Mouse (Mus musculus): ENCODE measurements around the gene Ackr3. TPM values are rescaled to one million over a fixed set of nuclear protein-coding genes. Genes with fewer than 3 reads are reported as not detected.

Gene Ackr3
- polyA plus RNA-seq, 1 experiment from 2014 or later: 14.6 TPM

DNA sequence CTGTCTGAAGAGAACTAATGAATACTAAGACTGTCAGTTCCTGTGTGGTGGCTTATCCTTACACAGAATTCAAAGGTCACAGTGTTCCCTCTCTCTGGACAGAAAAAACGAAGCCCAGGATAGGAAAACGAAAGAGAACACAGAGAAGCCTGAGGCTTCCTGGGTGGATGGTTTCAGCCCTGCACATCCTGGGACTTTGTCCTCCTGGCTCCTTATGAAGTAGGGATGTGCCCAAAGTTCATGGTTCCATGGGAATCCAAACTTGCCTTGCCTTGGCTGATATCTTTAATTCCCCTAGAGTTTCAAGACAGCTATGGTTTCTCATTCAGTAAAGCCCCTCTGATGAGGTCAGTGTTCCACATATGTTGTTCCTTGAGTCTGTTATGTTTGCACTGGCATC lies 19.2 kb downstream of the Ackr3 start:
- Histone ChIP-seq H3K9ac (ENCODE audit: low read length) (no peak overlapping the region), H3K4me3 (ENCODE audit: low read depth, low read length) (no peak overlapping the region), H3K9me3 (ENCODE audit: control insufficient read depth, low read length) (no peaks in the 10 kb centered on the region), H3K4me2 (replicated peaks; ENCODE audit: low read depth) (no peak overlapping the region), H3K27me3 (ENCODE audit: control insufficient read depth, insufficient read depth, low read length) (no peaks in the 10 kb centered on the region), H3K4me1 (replicated peaks; ENCODE audit: control insufficient read depth, insufficient read depth) (0 out of 2 replicates have a peak, but pooled peaks cover 3% of the 10 kb centered on the region), H3K36me3 (ENCODE audit: control insufficient read depth, insufficient read depth, low read length) (no peaks in the 10 kb centered on the region), H3K27ac (replicated peaks) (no peak overlapping the region)
- ATAC-seq (ENCODE audit: low FRiP score, low TSS enrichment): no peak
- TF ChIP-seq EP300 (optimal IDR thresholded peaks at IDR 0.05) (no peak), CTCF (IDR thresholded peaks at IDR 0.05; ENCODE audit: low read depth) (no peak)
- DNase-seq (ENCODE audit: low spot score): no peak
- WGBS: 78% methylated on average over 2 of the region's 2 CpGs

DNA sequence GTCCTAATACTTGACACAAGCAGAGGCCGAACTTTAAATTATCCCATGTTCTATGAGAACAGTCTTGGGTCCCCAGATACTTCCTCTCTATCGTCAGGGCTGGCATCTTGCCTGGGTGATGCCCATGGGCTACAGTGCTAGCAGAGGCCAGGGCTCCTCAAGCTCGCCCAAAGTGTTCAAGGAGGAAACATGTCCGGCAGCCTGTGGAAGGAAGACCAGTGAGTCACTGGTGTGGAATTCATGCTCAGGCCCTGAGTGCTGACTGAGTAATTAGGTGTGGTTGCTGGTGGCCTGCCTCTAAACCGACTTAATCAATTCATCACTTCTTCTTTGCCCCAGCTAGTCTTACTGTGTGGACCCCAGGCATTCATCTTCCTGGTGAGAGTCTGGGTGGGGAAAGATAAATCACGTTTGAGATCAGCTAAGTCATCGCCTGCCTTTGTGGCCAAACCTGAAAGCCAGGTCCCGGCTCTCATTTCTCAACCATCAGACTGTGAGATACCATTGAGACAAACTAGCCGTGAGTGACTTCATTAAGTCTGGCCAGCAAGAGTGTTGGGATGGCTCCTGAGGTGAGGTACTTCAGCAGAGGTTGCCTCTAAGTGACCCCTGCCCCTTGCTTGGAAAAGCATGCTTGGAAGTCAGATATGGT lies 21.9 kb downstream of the Ackr3 start:
- ATAC-seq (ENCODE audit: low FRiP score, low TSS enrichment) (peak; percentile 79), DNase-seq (ENCODE audit: low spot score) (peak; percentile 52)
- 32% methylated on average over 9 of the region's 9 CpGs for WGBS
- Histone ChIP-seq H3K4me3 (ENCODE audit: low read depth, low read length) (no peak overlapping the region), H3K36me3 (ENCODE audit: control insufficient read depth, insufficient read depth, low read length) (no peaks in the 10 kb centered on the region), H3K9me3 (ENCODE audit: control insufficient read depth, low read length) (no peaks in the 10 kb centered on the region), H3K4me1 (replicated peaks; ENCODE audit: control insufficient read depth, insufficient read depth) (0 out of 2 replicates have a peak, but pooled peaks cover 3% of the 10 kb centered on the region), H3K9ac (ENCODE audit: low read length) (no peak overlapping the region), H3K27me3 (ENCODE audit: control insufficient read depth, insufficient read depth, low read length) (no peaks in the 10 kb centered on the region), H3K4me2 (replicated peaks; ENCODE audit: low read depth) (no peak overlapping the region), H3K27ac (replicated peaks) (peak overlapping the region; percentile 31; the same call in 1 of the 2 replicates)
- TF ChIP-seq CTCF (IDR thresholded peaks at IDR 0.05; ENCODE audit: low read depth) (no peak), EP300 (optimal IDR thresholded peaks at IDR 0.05) (peak; percentile 73)

DNA sequence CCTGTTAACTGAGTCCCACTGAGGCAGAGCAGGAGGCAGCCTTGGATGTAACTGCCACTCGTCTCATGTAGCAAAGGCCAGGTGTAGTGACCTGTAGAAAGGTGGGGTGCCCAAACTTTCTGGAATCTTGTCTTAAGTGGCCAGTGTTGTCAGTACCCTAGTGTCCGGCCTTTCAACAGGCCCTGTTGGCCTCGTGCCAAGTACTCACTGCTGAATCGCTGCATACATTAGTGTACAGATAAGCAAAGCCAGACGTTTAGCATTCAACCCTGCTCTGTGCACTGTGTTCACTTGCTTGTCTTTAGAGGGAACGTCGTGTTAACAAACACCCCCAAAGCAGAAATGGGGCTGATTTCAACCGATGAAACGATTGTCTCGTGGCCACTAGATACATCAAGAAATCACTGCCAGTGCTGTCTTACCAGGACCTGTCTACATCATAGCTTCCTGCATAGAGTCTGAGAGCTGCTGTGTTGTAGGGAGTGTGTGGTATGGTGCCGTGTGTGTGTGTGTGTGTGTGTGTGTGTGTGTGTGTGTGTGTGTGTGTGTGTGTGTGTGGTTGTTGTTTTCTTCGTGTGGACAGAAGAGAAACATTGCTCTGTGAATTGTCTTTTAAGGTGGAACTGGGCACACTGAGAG lies 24.0 kb downstream of the Ackr3 start:
- Histone ChIP-seq H3K36me3 (ENCODE audit: control insufficient read depth, insufficient read depth, low read length) (no peaks in the 10 kb centered on the region), H3K27me3 (ENCODE audit: control insufficient read depth, insufficient read depth, low read length) (no peaks in the 10 kb centered on the region), H3K4me3 (ENCODE audit: low read depth, low read length) (no peak overlapping the region), H3K9ac (ENCODE audit: low read length) (no peak overlapping the region), H3K4me1 (replicated peaks; ENCODE audit: control insufficient read depth, insufficient read depth) (0 out of 2 replicates have a peak, but pooled peaks cover 3% of the 10 kb centered on the region), H3K4me2 (replicated peaks; ENCODE audit: low read depth) (no peak overlapping the region), H3K9me3 (ENCODE audit: control insufficient read depth, low read length) (no peaks in the 10 kb centered on the region), H3K27ac (replicated peaks) (no peak overlapping the region)
- ATAC-seq (ENCODE audit: low FRiP score, low TSS enrichment): peak; percentile 49; the same call in 1 of the 2 replicates
- TF ChIP-seq EP300 (optimal IDR thresholded peaks at IDR 0.05) (no peak), CTCF (IDR thresholded peaks at IDR 0.05; ENCODE audit: low read depth) (no peak)
- WGBS: 26% methylated on average over 12 of the region's 12 CpGs
- DNase-seq (ENCODE audit: low spot score): peak; percentile 70

DNA sequence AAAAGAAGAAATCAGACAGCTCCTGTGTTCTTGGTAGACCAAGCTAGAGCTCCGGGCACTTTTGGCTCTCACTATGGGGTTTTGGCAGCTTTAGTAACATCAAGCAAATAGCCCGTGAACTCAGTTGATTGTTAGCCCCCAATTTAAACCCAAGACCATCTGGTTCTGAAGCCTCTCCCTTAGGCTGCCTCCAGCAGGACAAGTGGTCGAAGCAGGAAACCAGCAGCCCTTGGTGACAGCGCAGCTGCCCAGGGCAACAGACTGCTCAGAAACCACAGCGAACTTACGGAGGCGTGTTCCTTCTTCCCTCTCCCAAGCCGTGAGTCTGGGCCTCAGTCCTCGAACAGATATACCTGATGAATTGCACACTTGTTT lies 24.5 kb downstream of the Ackr3 start:
- no peak overlapping the region for H3K27ac ChIP-seq (replicated peaks)
- H3K9me3 ChIP-seq (ENCODE audit: control insufficient read depth, low read length): no peaks in the 10 kb centered on the region
- DNase-seq (ENCODE audit: low spot score) (no peak), ATAC-seq (ENCODE audit: low FRiP score, low TSS enrichment) (no peak)
- TF ChIP-seq CTCF (IDR thresholded peaks at IDR 0.05; ENCODE audit: low read depth) (no peak), EP300 (optimal IDR thresholded peaks at IDR 0.05) (no peak)
- 0 out of 2 replicates have a peak, but pooled peaks cover 3% of the 10 kb centered on the region for H3K4me1 ChIP-seq (replicated peaks; ENCODE audit: control insufficient read depth, insufficient read depth)
- H3K36me3 ChIP-seq (ENCODE audit: control insufficient read depth, insufficient read depth, low read length): no peaks in the 10 kb centered on the region
- H3K4me3 ChIP-seq (ENCODE audit: low read depth, low read length): no peak overlapping the region
- no peaks in the 10 kb centered on the region for H3K27me3 ChIP-seq (ENCODE audit: control insufficient read depth, insufficient read depth, low read length)
- H3K4me2 ChIP-seq (replicated peaks; ENCODE audit: low read depth): no peak overlapping the region
- 53% methylated on average over 9 of the region's 9 CpGs for WGBS
- no peak overlapping the region for H3K9ac ChIP-seq (ENCODE audit: low read length)

DNA sequence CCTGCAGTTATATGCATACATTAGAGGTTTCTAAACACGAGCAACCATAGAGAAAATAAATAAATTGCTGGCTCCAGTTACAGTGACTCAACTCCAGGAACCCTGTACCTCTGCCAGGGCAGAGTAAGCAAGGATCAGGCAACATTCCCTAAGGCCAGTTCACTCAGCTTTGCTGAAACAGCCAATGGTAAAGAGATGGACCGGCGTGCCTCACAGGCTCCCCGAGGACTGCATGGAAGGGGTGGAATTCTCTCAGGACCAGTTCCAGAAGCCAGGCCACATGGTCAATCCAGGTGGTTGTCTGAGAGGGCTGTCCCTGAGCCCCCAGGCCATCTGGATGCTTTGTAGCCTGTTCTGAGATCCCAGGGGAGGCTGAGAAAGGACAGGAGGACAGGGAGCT lies 26.8 kb downstream of the Ackr3 start:
- WGBS: 54% methylated on average over 4 of the region's 4 CpGs
- ATAC-seq (ENCODE audit: low FRiP score, low TSS enrichment) (no peak), DNase-seq (ENCODE audit: low spot score) (no peak)
- no peak overlapping the region for H3K4me2 ChIP-seq (replicated peaks; ENCODE audit: low read depth)
- peaks cover under 1% of the 10 kb centered on the region; the same call in 1 of the 2 replicates for H3K4me1 ChIP-seq (replicated peaks; ENCODE audit: control insufficient read depth, insufficient read depth)
- H3K9ac ChIP-seq (ENCODE audit: low read length): no peak overlapping the region
- TF ChIP-seq CTCF (IDR thresholded peaks at IDR 0.05; ENCODE audit: low read depth) (no peak), EP300 (optimal IDR thresholded peaks at IDR 0.05) (no peak)
- H3K4me3 ChIP-seq (ENCODE audit: low read depth, low read length): no peak overlapping the region
- no peak overlapping the region for H3K27ac ChIP-seq (replicated peaks)
- H3K27me3 ChIP-seq (ENCODE audit: control insufficient read depth, insufficient read depth, low read length): no peaks in the 10 kb centered on the region
- no peaks in the 10 kb centered on the region for H3K9me3 ChIP-seq (ENCODE audit: control insufficient read depth, low read length)
- no peaks in the 10 kb centered on the region for H3K36me3 ChIP-seq (ENCODE audit: control insufficient read depth, insufficient read depth, low read length)
